Mouse (Mus musculus): Measurements from ENCODE around the gene Rpl14.

DNA sequence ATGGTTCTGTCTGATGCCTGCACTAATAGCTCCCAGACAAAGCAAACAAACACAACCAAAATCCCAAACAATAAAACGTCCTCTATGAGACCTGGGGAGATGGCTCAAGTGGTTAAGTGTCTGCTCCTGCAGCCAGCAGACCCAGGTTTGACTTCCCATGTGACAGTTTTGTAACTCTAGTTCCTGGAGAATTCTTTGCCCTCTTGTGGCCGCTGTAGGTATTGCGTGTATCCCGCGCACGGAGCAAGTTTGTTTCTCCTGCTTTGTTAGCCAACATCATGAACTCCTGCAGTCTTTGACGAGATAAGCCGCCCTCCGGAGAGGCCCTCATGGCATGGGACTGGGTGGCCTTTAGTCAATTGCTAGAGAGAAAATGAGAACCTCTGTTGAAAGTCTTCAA lies 20.2 kb downstream of the Rpl14 start:
- TF ChIP-seq POLR2A (IDR thresholded peaks at IDR 0.05; ENCODE audit: borderline replicate concordance, extremely low read depth, insufficient read depth, insufficient read length, poor library complexity, severe bottlenecking): no peak
- TF ChIP-seq CTCF (IDR thresholded peaks at IDR 0.05; ENCODE audit: borderline replicate concordance, extremely low read depth, insufficient read depth, insufficient read length): peak; percentile 82
